Mouse (Mus musculus) liver, embryonic 14.5 days (tissue): ENCODE data around the gene Frmpd4.

Source experiments
- CTCF ChIP-seq: IDR thresholded peaks from 2 replicates; pipeline ENCODE4 v1.5.1; 2016; ENCODE audit warnings: antibody characterized with exemption, low read depth, control low read depth
- EP300 ChIP-seq: IDR thresholded peaks from 2 replicates; pipeline ENCODE4 v1.6.1; 2016; ENCODE audit warnings: antibody characterized with exemption, low read depth

GRCm38 (mm10) chrX:168020574-168021145 lies 556.4 kb downstream of the Frmpd4 start:
- no peak for TF ChIP-seq CTCF
- no peak for TF ChIP-seq EP300
